Mouse (Mus musculus) central nervous system, embryonic 18 days (tissue): ENCODE results near the gene Capn10. TPM values are rescaled to one million over a fixed set of nuclear protein-coding genes. Genes with fewer than 3 reads are reported as not detected.

ENCODE experiments used
- polyA plus RNA-seq: library from polyadenylated mRNA; depleted of rRNA; stranded (reverse); fragments of >200 nt; gene quantifications from 2 replicates; pipeline ENCODE4 v1.2.3, GENCODE M21; 2012; rRNA removed

The Capn10 gene
- 59.9 and 64.3 TPM in 2 replicates for polyA plus RNA-seq

DNA sequence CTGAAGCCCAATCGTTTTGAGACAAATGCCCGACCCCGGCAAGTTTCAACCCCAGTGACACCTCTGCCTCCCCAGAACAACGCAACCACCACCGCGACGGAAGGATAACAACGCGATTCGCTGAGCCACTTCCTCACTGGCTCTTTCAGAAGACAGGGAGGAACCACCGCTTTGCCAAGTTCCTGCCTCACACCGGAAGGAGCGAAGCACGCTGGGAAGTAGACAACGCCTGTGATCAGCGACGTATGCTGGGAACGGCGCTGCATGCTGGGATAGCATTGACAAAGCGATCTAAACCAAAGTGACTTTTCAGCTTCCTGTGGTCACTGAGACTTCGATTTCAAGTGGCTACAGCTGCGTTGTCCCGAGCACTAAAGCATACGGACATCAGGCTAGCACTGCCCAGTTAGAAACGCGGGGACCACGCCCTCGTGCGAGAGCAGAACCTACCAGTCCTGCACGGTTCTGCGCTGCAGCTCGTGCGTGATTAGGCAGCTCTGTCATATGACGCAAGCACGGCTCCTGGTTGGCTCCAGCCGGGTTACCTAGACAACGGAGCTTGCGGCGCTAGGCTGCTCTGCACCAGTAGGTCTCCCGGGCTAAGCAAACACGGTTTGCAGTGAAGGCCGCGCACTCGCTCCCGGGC is at the start of gene Capn10:
TSS of gene Capn10 (plus strand) at position 195 of the 646 bp plus-strand sequence.

DNA sequence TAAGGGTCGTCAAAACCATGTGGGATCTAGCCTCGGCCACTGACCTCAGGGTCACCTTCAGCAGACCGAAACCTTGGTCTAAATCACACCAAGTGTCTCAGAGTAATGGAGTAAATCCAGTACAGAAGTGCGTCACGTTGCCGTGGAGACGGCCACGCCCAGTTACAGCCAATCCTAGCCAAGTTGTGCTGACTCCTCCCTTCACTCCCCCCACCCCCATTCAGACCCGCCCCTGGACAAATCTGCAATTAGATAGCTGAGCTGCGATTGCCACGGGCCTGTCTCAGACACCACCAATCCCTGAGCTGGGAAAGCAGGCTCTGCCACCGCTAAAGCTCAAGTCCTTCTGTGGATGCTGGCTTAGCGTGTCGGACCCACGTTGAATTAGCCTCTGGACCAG is 31.4 kb upstream of the Capn10 start, which contains the start of gene Ankmy1:
TSS of gene Ankmy1 (minus strand) at position 121 of the 400 bp plus-strand sequence.

DNA sequence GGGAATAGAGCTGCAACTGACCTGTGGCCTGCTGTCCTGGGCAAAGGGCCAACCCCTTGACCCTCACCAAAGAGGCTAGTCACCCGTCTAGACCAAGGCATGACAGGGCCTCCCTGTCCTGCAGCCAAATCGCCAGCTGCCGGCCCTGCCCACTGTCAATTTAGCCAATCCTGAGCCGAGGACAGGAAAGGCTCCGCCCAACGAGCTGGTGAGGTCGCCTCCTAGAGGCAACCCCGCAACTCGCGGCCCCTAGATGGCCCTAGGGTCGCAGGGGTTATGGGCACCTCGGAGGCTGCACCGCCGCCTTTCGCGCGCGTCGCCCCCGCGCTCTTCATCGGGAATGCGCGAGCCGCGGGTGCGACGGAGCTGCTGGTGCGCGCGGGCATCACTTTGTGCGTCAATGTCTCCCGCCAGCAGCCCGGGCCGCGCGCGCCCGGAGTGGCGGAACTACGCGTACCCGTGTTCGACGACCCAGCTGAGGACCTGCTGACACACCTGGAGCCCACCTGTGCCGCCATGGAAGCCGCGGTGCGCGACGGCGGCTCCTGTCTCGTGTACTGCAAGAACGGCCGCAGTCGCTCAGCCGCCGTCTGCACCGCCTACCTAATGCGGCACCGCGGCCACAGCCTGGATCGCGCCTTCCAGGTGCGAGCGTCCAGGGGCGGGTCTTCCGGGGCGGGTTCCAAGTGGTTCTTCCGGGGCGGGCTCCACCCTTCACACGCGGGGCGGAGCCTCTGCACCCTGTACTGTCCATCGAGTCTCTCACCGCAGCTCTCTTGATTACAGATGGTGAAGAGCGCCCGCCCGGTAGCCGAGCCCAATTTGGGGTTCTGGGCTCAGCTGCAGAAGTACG is 27.2 kb upstream of the Capn10 start, which contains the start of gene Dusp28:
TSS of gene Dusp28 (plus strand) at position 203 of the 853 bp plus-strand sequence.

DNA sequence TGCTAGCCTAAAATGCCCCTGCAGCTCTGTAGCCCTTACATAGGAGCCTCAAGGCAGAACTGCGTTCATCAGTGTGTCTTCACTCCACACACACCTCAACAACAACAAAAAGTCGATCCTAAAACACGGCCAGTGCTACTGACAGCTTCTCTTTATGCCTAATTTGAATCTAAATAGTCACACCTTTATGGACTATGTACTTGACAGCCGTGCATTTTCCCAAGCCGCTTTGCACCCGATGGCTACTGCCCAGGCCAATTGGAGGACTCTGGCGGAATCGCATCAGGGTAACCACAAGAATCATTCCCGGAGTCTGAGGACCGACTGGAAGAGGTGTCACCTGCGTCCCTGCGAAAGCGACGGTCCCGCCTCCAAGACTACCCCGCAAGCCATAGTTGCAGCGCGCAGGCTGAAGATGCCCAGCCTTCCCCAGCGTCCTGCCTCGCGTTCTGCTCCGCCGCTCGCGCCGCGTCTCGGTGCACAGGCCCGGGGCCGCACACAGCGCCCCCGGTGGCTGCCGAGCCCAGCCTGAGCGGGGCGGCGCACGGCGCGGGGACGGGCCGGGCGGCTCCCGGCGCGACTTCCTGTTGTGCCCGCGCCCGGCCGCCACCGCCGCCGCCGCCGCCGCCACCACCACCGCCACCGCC is 23.8 kb upstream of the Capn10 start, which contains the start of gene Rnpepl1:
TSS of gene Rnpepl1 (plus strand) at position 545 of the 647 bp plus-strand sequence.

DNA sequence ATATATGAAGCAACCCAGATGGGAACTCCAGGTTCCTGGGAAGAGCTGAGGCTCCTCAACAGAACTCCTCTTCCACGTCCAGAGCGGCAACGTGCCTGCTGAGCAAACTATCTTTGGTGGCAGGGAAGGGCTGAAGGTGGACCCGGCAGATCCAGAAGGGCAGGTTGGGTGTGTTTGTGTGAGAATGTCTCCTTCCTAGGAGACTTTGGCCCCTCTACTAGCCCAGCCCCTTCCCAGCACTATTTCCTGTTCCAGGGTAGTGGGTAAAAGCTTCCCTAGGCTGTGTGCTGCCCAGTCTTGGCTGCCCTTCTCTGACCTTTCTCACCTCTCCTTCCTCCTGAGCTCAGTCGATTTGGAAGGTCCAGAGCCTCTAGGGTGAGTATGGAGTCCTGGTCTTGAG is 16.4 kb downstream of the Capn10 start, which contains the start of gene Gpr35:
TSS of gene Gpr35 (plus strand) at position 259 of the 400 bp plus-strand sequence.

Other genes starting within 250 kb of the Capn10 start
- 150 and 154 TPM in 2 replicates for gene Gpc1, start 102.7 kb upstream of the Capn10 start, polyA plus RNA-seq
- 0.20 and 0.30 TPM in 2 replicates for gene Ankmy1, start 31.5 kb upstream of the Capn10 start, polyA plus RNA-seq
- gene Dusp28, start 27.4 kb upstream of the Capn10 start, polyA plus RNA-seq = 16.0 and 16.2 TPM in 2 replicates
- gene Rnpepl1, start 23.6 kb upstream of the Capn10 start, polyA plus RNA-seq = 43.0 and 44.9 TPM in 2 replicates
- 0.26 and 0.31 TPM in 2 replicates for gene Gpr35, start 16.5 kb downstream of the Capn10 start, polyA plus RNA-seq
- not detected in 2 replicates for gene Aqp12, start 72.0 kb downstream of the Capn10 start, polyA plus RNA-seq
- gene Kif1a, start 167.6 kb downstream of the Capn10 start, polyA plus RNA-seq = 208 and 228 TPM in 2 replicates
- gene Agxt, start 200.9 kb downstream of the Capn10 start, polyA plus RNA-seq = not detected in 2 replicates
- 0.09 and 0.31 TPM in 2 replicates for gene 2310007B03Rik, start 226.6 kb downstream of the Capn10 start, polyA plus RNA-seq
- 0.83 and 1.4 TPM in 2 replicates for gene Crocc2, start 234.3 kb downstream of the Capn10 start, polyA plus RNA-seq